Mouse (Mus musculus) forebrain, embryonic 16.5 days (tissue): ENCODE results near the gene Brd3os. TPM values are rescaled to one million over a fixed set of nuclear protein-coding genes. Genes with fewer than 3 reads are reported as not detected.

ENCODE experiments used
- ATAC-seq: fragments of 200-750 bp; cut with Nextera tagmentation; 2 replicates; pipeline ENCODE4 v1.8.0; 2017; ENCODE audit warnings: mild to moderate bottlenecking, moderate library complexity
- H3K27ac ChIP-seq: fragments of 300-500 bp; sonication (generic); 2 replicates; pipeline ENCODE4 v1.5.1; 2014; ENCODE audit warnings: low read length, control low read depth
- H3K27me3 ChIP-seq: fragments of 300-500 bp; sonication (generic); replicated peaks from 2 replicates; pipeline ENCODE4 v1.6.1; 2014; ENCODE audit warnings: low read length; ENCODE audit not compliant: control insufficient read depth, insufficient read depth
- H3K36me3 ChIP-seq: fragments of 300-500 bp; sonication (generic); 2 replicates; pipeline ENCODE4 v1.6.1; 2014; ENCODE audit not compliant: control insufficient read depth, insufficient read depth
- H3K4me1 ChIP-seq: fragments of 300-500 bp; sonication (generic); replicated peaks from 2 replicates; pipeline ENCODE4 v1.6.1; 2014; ENCODE audit warnings: low read length; ENCODE audit not compliant: control insufficient read depth, insufficient read depth
- H3K4me2 ChIP-seq: fragments of 300-500 bp; sonication (generic); 2 replicates; pipeline ENCODE4 v1.6.1; 2014; ENCODE audit warnings: mild to moderate bottlenecking, low read length, control low read depth
- H3K4me3 ChIP-seq: fragments of 300-500 bp; sonication (generic); replicated peaks from 2 replicates; pipeline ENCODE4 v1.5.1; 2014; ENCODE audit warnings: mild to moderate bottlenecking, low read length, control low read depth
- H3K9ac ChIP-seq: fragments of 300-500 bp; sonication (generic); replicated peaks from 2 replicates; pipeline ENCODE4 v1.6.1; 2014; ENCODE audit warnings: low read depth, low read length, control low read depth
- H3K9me3 ChIP-seq: fragments of 300-500 bp; sonication (generic); 2 replicates; pipeline ENCODE4 v1.6.1; 2016; ENCODE audit warnings: low read length; ENCODE audit not compliant: control insufficient read depth
- WGBS: fragments of 180-500 bp; shearing (Covaris S2); extraction: QIAGEN DNeasy Blood & Tissue Kit; methylation state at CpG from one replicate; pipeline ENCODE4 v1.1.7; 2014; 5-methylcytosine and 5-hydroxymethylcytosine counted together
- polyA plus RNA-seq: library from polyadenylated mRNA; unstranded; fragments of >200 nt; fragmentation: Nextera tagmentation; extraction: Ambion mirVana; gene quantifications from 2 replicates; pipeline ENCODE4 v1.2.1, GENCODE M21; 2015

Gene Brd3os
- polyA plus RNA-seq, 1 experiment from 2014 or later = 34.3 TPM

GRCm38 (mm10) chr2:27432599-27432998, 9.5 kb upstream of the Brd3os start:
- 77% methylated on average over 2 of the region's 2 CpGs for WGBS
- Histone ChIP-seq H3K27ac (peak overlapping the region; percentile 40; the same call in 1 of the 2 replicates), H3K4me1 (peaks cover 4% of the 10 kb centered on the region; the same call in 1 of the 2 replicates), H3K9ac (no peak overlapping the region), H3K36me3 (no peaks in the 10 kb centered on the region), H3K4me3 (no peak overlapping the region), H3K4me2 (no peak overlapping the region), H3K9me3 (no peaks in the 10 kb centered on the region), H3K27me3 (no peaks in the 10 kb centered on the region)
- no peak for ATAC-seq

GRCm38 (mm10) chr2:27437876-27438275, 4.2 kb upstream of the Brd3os start:
- no peak overlapping the region for H3K9ac ChIP-seq
- 73% methylated on average over 1 of the region's 1 CpGs for WGBS
- peaks cover 7% of the 10 kb centered on the region for H3K4me1 ChIP-seq
- H3K9me3 ChIP-seq = no peaks in the 10 kb centered on the region
- H3K4me2 ChIP-seq = no peak overlapping the region
- H3K27ac ChIP-seq = no peak overlapping the region
- H3K36me3 ChIP-seq = no peaks in the 10 kb centered on the region
- no peak for ATAC-seq
- no peak overlapping the region for H3K4me3 ChIP-seq
- H3K27me3 ChIP-seq = no peaks in the 10 kb centered on the region

- H3K9me3 ChIP-seq = no peaks in the 10 kb centered on the region
- no peak overlapping the region for H3K27ac ChIP-seq
- H3K36me3 ChIP-seq = no peaks in the 10 kb centered on the region
- no peak overlapping the region for H3K4me3 ChIP-seq
- peaks cover 11% of the 10 kb centered on the region for H3K4me1 ChIP-seq
- no peak overlapping the region for H3K4me2 ChIP-seq
- no peaks in the 10 kb centered on the region for H3K27me3 ChIP-seq
- 29% methylated on average over 11 of the region's 11 CpGs for WGBS
- no peak overlapping the region for H3K9ac ChIP-seq
- no peak for ATAC-seq
Measured at GRCm38 (mm10) chr2:27438281-27438680, 3.8 kb upstream of the Brd3os start.

- WGBS = 34% methylated on average over 20 of the region's 20 CpGs
- peak overlapping the region; percentile 79 for H3K9ac ChIP-seq
- peak; percentile 43; the same call in 1 of the 2 replicates for ATAC-seq
- H3K4me2 ChIP-seq = peak overlapping the region; percentile 74
- H3K27ac ChIP-seq = peak overlapping the region; percentile 77
- H3K36me3 ChIP-seq = peaks cover 9% of the 10 kb centered on the region; the same call in 1 of the 2 replicates
- no peaks in the 10 kb centered on the region for H3K9me3 ChIP-seq
- H3K4me3 ChIP-seq = peak overlapping the region; percentile 75
- H3K4me1 ChIP-seq = peaks cover 13% of the 10 kb centered on the region
- no peaks in the 10 kb centered on the region for H3K27me3 ChIP-seq
Measured at GRCm38 (mm10) chr2:27442708-27443449, 755 bp downstream of the Brd3os start.

- no peak overlapping the region for H3K27ac ChIP-seq
- ATAC-seq = no peak
- peaks cover 12% of the 10 kb centered on the region for H3K36me3 ChIP-seq
- peaks cover 13% of the 10 kb centered on the region for H3K4me1 ChIP-seq
- no peaks in the 10 kb centered on the region for H3K9me3 ChIP-seq
- H3K27me3 ChIP-seq = no peaks in the 10 kb centered on the region
- no peak overlapping the region for H3K9ac ChIP-seq
- H3K4me3 ChIP-seq = peak overlapping the region; percentile 75; the same call in 1 of the 2 replicates
- WGBS = 72% methylated on average over 5 of the region's 5 CpGs
- H3K4me2 ChIP-seq = peak overlapping the region; percentile 74
Measured at GRCm38 (mm10) chr2:27443450-27443708, 1.3 kb downstream of the Brd3os start.

- Histone ChIP-seq H3K9ac (no peak overlapping the region), H3K27me3 (no peaks in the 10 kb centered on the region), H3K36me3 (peaks cover 35% of the 10 kb centered on the region), H3K4me1 (peaks cover 13% of the 10 kb centered on the region), H3K4me3 (no peak overlapping the region), H3K9me3 (no peaks in the 10 kb centered on the region), H3K27ac (no peak overlapping the region), H3K4me2 (no peak overlapping the region)
- no peak for ATAC-seq
- WGBS = 93% methylated on average over 3 of the region's 3 CpGs
Measured at GRCm38 (mm10) chr2:27445910-27446309, 3.8 kb downstream of the Brd3os start.

GRCm38 (mm10) chr2:27446812-27447211, 4.7 kb downstream of the Brd3os start:
- Histone ChIP-seq H3K9ac (no peak overlapping the region), H3K4me1 (peaks cover 9% of the 10 kb centered on the region), H3K36me3 (peaks cover 43% of the 10 kb centered on the region), H3K27me3 (no peaks in the 10 kb centered on the region), H3K9me3 (no peaks in the 10 kb centered on the region), H3K4me3 (no peak overlapping the region), H3K4me2 (no peak overlapping the region), H3K27ac (no peak overlapping the region)
- 93% methylated on average over 8 of the region's 8 CpGs for WGBS
- no peak for ATAC-seq

- ATAC-seq = no peak
- Histone ChIP-seq H3K4me1 (peaks cover 7% of the 10 kb centered on the region), H3K4me2 (no peak overlapping the region), H3K4me3 (no peak overlapping the region), H3K27ac (no peak overlapping the region), H3K36me3 (peaks cover 49% of the 10 kb centered on the region), H3K27me3 (no peaks in the 10 kb centered on the region), H3K9me3 (no peaks in the 10 kb centered on the region), H3K9ac (no peak overlapping the region)
- 87% methylated on average over 5 of the region's 5 CpGs for WGBS
Measured at GRCm38 (mm10) chr2:27447782-27448181, 5.7 kb downstream of the Brd3os start.

GRCm38 (mm10) chr2:27450226-27450625, 8.1 kb downstream of the Brd3os start:
- ATAC-seq = no peak
- Histone ChIP-seq H3K9me3 (no peaks in the 10 kb centered on the region), H3K36me3 (peaks cover 66% of the 10 kb centered on the region), H3K4me3 (no peak overlapping the region), H3K27ac (no peak overlapping the region), H3K4me1 (no peaks in the 10 kb centered on the region), H3K27me3 (no peaks in the 10 kb centered on the region), H3K4me2 (no peak overlapping the region), H3K9ac (no peak overlapping the region)
- 92% methylated on average over 14 of the region's 14 CpGs for WGBS

- peaks cover 41% of the 10 kb centered on the region for H3K36me3 ChIP-seq
- H3K27me3 ChIP-seq = no peaks in the 10 kb centered on the region
- H3K9ac ChIP-seq = no peak overlapping the region
- no peak overlapping the region for H3K27ac ChIP-seq
- H3K9me3 ChIP-seq = no peaks in the 10 kb centered on the region
- H3K4me3 ChIP-seq = no peak overlapping the region
- 91% methylated on average over 7 of the region's 7 CpGs for whole genome bisulfite sequencing
- no peak overlapping the region for H3K4me2 ChIP-seq
- no peaks in the 10 kb centered on the region for H3K4me1 ChIP-seq
- no peak for ATAC-seq
Measured at GRCm38 (mm10) chr2:27459735-27460134, 17.6 kb downstream of the Brd3os start.
